Mouse (Mus musculus) hematopoietic stem cell, adult 5-6 weeks (primary cell): Measurements from ENCODE around the gene Zfp592. TPM values are rescaled to one million over a fixed set of nuclear protein-coding genes. Genes with fewer than 3 reads are reported as not detected.

Source experiments
- ATAC-seq, 2 experiments: fragments of 125-278 bp in 1 of 2; replicated peaks in 1 of 2; 2 replicates each; pipeline ENCODE4 v1.8.0; 2016 to 2017; ENCODE audit warnings: inconsistent platforms in 2 of 2, mild to moderate bottlenecking in 2 of 2, moderate number of reproducible peaks in 2 of 2, low read depth in 1 of 2, moderate TSS enrichment in 1 of 2; ENCODE audit not compliant: low FRiP score in 2 of 2, poor library complexity in 2 of 2, severe bottlenecking in 2 of 2, insufficient read depth in 1 of 2, low TSS enrichment in 1 of 2
- total RNA-seq: library from RNA; stranded (forward); fragments of 172-1452, 232-1000 nt; gene quantifications from 2 replicates; pipeline ENCODE4 v1.2.3, GENCODE M21; 2017

Zfp592 gene
- total RNA-seq, 1 experiment from 2014 or later: 20.9 TPM

DNA sequence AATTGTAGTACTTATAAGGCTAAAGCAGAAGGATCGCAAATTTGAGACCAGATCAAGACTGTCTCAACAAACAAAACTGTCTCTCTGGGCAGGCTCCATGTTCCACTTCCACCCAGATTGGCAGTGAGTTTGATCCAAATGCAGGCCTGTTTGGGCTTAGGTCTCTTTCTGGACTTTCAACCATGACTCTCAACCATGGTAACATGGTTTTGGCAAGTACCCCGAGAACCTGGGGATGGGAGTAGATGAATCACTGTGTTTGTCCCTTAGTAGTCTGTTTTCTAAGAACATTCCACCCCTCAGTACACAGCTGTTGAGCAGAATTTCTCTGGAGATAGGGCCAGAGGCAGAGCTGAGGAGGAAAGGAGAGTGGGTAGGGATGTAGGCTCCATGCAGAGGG lies 32.3 kb downstream of the Zfp592 start:
- no peak for ATAC-seq

DNA sequence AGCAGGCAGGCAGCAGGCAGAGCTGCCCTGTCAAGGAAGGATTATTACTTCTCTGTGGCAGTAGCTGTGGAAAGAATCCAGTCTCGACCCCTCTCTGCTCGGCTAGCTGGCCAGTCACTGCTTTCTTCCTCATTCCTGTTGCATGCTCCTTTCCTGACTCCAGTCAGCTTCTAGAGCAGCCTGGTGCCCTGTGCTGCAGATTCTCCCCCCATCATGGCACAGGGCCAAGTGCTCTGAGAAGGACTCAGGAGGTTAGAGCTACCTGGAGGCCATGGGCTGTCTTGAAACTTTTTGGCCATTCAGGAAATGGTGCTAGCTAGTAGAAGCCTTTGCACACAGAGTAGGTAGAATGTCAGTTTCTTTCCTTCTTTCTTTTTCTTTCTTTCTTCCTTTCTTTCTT lies 46.2 kb downstream of the Zfp592 start:
- no peak for ATAC-seq

DNA sequence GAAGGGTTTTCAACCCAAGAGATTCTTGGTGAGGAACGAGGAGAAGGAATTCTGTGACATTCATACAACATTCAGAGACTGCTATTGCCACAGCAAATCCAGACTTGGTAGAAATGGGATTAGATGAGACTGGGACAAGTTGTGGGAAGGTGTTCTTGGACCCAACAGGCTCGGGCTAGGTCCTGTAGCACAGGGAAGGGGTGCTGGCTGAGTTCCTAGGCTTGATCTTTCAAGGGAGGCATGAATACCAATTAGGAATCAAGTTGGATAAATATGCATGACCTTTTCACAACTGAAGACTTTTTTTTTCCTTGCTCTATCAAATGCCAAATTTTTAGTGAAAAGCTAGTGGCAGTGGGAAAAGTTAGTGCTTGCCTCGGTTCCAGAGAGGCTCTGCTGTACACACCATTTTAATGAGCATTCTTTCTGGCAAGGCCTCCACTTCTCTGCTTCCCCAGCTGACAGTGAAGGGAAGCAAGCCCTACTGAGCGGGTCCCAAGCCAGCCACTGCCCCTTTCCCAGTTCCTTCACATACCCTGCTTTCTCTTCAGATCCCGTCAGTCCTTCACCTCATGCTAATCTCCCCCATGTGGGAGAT lies 49.6 kb downstream of the Zfp592 start:
- no peak for ATAC-seq

GRCm38 (mm10) chr7:81047847-81048246 lies 54.4 kb downstream of the Zfp592 start:
- no peak for ATAC-seq

- ATAC-seq: no peak
Observed at GRCm38 (mm10) chr7:81048513-81048912, 55.0 kb downstream of the Zfp592 start.

- no peak for ATAC-seq
Observed at GRCm38 (mm10) chr7:81049966-81050365, 56.5 kb downstream of the Zfp592 start.

DNA sequence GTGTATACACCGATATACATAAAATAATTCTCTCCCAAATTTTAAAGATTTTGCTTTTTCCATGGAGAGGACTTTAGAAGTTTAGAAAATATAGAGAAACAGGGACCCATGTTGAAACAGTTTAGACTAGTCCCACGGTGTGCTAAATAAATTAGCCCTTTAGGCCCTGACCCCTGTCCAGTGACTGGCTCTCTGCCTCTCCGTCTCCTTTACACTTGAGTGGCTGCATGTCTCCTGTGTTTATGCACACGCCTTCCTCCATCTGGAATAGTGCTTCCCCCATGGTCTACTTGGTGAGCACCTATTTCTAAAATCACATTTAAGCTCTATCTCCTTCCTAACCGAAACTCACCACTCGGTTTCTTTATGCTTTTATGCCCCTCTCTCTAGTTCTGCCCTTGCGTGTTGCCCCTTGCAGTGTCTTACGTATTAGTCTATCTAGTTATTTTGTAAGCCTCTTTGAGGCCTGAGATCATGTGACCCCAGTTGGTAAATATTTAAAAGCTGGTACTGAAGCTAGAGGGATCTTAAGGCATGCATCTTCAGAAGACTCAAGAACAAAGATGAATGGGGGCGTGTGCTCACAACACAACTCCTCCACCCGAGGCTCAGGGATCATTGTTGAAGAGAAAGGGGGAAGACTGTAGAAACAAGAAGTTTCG lies 62.4 kb downstream of the Zfp592 start:
- no peak for ATAC-seq

DNA sequence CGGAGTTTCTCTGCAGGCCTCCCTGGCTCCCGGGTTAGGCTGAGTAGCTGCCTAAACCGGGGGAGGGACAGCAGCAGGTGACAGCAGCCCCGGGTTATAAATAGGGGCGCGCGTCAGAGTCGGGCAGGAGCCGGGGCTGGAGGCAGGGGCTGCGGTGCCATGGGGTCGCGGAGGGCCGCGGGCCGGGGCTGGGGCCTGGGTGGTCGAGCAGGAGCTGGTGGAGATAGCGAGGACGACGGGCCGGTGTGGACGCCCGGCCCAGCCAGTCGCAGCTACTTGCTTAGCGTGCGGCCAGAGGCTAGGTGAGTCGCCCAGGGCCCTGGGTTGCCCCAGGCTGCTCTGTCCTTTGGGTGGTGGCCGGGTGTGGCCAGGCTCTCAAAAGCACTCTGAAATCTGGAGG lies 64.0 kb downstream of the Zfp592 start, which contains the start of gene Alpk3:
Gene Alpk3, plus strand, starts transcription at position 130 of the 400 bp plus-strand sequence.
- ATAC-seq: no peak

- peak; percentile 32 to 41; a peak in 2 of 4 replicates for ATAC-seq
Observed at GRCm38 (mm10) chr7:81057901-81058711, 64.6 kb downstream of the Zfp592 start.

DNA sequence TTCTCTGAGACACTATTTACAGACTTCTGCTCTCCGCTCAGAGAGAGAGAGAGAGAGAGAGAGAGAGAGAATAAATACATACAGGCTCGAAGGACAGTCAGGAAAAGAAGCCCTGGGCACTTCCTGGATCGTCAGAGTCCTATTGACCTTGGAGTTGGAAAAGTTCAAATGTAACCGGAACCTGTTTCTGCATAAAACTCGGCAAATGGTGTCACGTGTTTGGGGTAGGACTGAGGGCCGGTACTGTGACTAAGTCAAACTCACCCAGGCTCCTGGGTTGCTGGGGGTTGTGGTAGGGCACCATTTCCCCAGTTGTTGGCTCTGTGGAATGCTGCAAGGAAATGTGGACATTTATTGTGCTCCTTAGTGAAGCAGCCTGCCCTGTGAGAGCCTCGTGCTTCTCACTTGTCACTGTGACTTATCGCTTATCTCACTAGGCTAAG lies 65.3 kb downstream of the Zfp592 start:
- no peak for ATAC-seq

DNA sequence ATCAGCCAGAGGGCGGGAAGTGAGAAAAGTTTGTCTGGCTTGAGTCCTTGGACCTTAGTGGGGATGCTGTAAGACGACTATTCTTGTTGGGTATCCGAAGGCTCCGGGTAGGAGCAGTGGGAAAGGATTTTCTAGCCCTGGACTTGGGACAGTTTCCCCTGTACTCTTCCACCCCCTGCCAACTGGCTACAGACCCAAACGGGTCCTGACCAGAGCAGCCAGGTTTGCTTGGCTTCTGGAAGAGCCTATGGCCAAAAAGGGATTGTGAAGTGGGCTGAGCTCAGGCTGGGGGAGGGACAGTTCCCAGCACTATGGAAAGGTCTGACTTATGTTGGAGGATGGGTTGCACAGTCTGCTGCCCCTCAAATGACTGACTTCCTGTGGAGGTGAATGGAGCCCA lies 65.9 kb downstream of the Zfp592 start:
- no peak for ATAC-seq

DNA sequence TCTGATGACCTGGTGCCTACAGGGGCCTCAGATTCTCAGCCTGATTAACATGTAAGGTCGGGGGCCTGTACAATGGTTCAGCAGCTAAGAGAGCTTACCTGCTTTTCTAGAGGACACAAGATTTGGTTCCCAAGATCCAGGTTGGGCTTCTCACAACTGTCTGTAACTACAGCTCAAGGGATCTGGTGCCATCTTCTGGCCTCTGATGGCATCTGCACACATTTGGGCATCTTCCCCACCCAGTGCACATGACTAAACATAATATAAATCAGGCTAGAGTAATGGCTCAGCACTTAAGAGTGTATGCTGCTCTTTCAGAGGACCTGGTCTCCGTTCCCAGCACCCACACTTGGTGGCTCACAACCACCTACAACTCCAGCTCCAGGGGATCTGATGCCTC lies 67.4 kb downstream of the Zfp592 start:
- ATAC-seq: peak; percentile 39 to 59; a peak in 2 of 4 replicates

DNA sequence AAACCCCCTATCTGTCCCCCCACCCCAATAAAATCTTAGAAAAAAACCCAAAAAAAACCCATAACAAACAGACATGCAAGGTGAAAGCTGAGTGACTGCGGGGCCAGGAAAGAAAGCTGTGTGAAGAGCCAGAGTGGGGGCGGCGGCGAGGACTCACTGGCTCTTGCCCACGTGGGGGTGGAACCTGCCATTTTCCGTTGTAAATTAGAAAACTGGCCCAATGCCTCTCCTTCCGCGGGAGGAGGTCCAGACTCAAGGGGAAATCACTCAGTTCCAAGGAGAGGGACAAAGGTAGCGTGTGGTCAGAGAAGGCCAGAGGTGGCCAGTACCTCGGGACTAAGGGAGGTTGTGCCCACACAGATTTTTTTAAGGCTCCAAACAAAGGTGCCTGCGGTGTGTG lies 68.5 kb downstream of the Zfp592 start:
- no peak for ATAC-seq

DNA sequence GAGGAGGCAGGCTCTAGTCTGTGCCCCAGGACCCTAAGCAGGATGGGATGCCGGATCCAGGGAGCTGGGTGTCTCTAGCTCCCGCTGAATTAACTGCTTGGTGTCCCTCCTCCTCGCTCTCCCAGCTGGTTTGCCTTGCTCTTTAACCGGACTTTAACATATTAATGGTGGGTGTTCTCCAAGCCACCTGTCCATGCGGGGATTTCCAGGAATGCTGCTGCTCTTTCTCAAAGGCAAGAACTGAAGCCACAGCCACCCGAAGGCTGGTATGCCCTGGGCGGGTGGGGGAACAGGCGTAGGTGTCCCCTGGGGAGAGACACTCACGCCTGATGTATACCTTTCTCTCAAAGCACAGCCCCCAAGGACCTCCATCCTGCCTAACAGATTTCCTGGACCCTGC lies 69.9 kb downstream of the Zfp592 start:
- ATAC-seq: no peak

DNA sequence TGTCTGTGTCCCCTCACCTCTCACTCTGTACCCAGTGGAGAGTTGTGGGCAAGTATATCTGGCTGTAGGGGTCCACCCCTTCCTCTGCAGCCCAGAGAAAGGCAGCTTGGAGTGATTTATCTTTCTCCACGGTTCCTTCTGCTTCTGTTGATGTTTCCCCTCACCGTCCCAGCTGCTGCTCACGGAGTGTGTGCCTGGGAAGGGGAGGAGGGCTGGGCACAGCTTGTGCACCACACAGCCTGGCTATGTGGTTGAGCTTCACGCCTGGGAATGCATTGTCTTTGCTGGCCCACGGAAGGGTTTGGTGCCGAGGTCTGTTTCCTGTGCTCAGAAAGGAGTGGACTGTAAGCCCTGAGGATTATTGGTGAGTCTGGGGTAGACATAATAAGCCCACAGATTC lies 73.2 kb downstream of the Zfp592 start:
- peak; percentile 86 to 91 for ATAC-seq

GRCm38 (mm10) chr7:81072463-81072862 lies 79.0 kb downstream of the Zfp592 start:
- ATAC-seq: no peak

DNA sequence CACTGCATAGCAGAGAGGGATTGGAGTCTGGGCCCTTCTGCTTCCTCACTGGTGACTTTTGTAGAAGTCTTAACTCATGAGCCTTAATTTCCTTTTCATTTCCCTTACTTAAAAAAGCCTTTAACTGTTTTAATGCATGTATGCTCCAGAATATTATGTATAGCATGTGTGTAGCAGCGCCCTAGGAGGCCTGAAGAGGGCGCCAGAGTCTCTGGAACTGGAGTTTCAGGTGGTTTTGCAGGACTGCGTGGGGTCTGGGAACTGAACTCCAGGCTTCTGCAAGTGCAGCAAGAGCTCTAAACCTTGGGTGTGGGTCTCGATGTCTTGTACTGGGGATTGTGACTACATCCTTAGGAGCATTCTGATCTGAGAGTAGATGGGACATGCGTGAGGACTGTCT lies 79.8 kb downstream of the Zfp592 start:
- ATAC-seq: no peak

DNA sequence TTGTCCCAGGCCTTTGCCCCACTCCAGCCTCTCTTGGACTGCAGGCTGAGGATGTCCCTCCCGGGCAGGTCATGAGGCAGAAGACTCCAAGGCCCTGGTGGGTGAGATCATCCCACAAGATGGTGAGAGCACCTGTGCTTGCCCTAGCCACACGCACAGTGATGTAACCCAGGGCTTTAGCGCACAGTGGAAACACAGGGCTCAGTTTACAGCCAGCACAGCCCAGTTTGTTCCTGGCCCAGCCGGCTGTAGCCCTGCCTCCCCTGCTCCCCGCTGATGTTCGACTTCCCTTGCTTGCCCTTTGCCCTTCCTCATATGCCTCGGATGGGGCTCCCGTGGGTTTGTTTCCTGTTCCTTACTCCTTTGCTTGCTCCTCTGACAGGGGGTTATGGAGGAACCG lies 81.1 kb downstream of the Zfp592 start:
- ATAC-seq: peak; percentile 44 to 57
